Mouse (Mus musculus): Measurements from ENCODE around the gene Qrfpr.
A peak's percentile ranks its signal among the peaks of the same experiment; 100 is the strongest.

The Qrfpr gene

DNA sequence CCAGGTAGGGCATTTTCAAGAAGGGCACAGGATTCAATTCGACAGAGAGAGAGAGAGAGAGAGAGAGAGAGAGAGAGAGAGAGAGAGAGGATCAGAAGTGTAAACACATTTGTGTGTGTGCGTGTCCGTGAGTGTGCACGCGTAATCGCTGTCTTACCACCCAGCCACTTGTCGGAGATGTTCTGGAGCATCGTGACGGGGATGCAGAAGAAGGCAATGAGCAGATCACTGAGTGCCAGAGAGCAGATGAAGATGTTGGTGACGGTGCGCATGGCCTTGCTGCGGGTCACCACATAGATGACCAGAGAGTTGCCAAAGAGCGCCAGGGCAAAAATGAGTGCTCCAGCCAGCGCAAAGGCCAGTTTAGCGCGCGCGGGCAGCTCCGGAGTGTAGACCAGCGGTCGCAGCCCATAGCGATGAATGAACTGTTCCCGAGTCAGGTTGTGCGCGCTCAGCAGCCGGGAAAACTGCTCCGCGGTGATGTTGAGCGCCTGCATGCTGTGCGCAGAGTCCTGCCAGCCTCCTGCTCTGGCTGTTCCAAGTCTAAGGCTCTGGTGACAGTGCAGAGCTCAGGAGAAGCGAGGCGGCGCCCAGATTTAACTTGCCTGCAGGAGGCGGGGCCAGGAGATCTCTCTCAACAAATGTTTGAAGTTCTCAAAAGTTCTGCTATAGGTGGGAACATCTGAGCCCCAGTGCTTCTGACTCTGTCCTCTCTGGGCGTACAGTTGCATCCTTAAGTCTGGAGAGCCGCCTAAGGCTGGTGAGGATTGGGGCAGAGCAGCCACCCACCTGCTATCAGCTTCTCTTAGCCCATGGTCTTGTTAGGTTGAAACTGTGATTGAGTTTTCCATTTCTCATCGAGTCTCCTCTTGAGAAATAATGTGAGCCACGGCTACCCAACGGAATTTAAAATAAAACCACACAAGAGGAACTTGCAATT, at the start of gene Qrfpr:
TSS of gene Qrfpr (minus strand) at position 571 of the 940 bp plus-strand sequence.
- no peak for DNase-seq (ENCODE audit: low spot score)

DNA sequence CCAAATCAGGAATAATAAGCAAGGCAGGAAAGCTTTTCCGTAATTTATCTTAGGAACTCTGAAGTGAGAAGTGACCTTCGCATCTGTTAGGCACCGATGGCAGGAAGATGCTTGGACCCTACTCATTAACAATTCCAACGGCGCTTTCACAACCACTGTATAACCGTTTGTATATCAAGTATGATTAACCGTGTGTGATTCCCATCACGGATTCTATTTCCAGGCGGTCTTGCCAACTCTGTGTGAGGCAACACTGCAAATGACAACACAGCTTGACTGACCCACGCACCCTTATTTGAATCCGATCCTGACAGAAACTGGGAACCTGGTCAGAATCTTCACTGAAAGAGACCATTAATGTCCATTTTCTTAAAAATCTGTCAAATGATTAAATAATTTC, 41.8 kb upstream of the Qrfpr start:
- DNase-seq (ENCODE audit: low spot score): no peak

DNA sequence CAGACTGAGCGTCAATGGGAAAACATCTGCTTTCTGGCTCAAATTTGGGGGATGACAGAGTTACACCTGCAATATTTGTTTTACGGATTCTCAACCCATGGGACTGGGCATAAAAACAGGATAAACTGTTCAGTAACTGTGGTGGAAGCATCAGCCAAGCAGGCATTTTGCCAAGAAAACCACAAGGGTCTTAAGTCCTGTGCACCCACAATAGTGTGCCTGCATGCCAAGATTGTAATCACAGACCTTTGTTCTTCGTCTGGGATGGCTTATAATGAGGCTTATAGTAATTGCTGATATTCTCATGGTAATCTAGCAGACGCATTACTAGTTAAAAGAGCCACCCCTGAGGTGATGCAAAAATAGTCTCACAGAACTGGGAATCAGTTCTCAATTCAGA, 41.2 kb upstream of the Qrfpr start:
- no peak for DNase-seq (ENCODE audit: low spot score)

DNA sequence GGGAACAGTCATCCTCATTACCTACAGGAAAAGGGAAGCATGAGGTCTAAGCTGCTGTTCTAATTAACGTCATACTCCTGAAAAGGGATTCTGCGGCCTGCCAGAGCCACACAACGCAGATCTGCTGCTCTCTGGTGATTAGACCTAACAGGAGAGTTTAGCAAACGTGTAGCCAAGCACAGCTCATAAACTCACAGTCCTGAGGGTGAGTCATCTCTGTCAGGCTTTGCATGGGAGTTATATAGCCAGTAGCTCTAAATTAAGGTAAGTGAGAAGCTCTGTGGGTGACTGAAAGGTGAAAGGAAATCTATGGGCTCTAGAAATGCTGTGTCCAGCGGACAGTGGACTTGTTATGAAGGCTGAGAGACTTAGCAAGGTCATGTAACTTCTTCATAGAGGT, 28.5 kb upstream of the Qrfpr start:
- no peak for DNase-seq (ENCODE audit: low spot score)

DNA sequence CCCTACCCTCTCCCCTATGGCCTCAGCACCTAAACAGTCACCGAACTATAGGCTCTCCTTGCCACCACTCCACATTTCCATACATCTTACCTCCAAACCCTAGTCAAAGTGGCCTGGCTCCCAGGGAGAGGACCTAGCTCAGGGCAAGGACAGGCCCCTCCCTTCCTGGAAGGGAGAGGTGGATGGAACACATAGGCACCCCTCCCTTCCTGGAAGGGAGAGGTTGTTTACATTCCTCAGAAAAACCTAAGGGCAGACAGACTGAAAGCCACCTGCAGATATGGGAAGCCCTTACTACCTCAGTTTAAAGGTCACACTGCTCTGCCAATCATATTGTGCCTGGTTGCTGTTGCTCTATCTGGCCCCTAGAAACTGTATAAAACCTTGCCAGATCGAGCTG, 26.3 kb upstream of the Qrfpr start:
- DNase-seq (ENCODE audit: low spot score): no peak

DNA sequence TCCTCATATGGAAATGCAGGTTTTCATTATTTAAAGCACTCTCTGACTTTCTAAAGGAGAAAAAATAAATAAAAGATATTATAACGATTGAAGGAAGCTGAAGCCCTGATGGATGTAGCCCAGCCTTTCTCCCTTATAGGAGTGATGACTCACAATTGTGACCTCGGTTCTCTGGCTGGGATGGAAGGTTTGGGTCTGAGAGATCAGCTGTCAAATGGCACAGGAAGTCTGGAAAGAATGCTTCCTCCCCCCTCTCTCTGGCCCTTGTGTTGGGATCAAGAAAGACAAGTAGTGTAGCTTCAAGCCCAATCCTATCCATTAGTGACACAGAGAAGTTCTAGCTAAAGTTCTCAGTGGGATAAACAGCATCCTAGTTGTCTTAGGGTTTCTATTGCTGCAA, 7.8 kb upstream of the Qrfpr start:
- DNase-seq (ENCODE audit: low spot score): no peak

DNA sequence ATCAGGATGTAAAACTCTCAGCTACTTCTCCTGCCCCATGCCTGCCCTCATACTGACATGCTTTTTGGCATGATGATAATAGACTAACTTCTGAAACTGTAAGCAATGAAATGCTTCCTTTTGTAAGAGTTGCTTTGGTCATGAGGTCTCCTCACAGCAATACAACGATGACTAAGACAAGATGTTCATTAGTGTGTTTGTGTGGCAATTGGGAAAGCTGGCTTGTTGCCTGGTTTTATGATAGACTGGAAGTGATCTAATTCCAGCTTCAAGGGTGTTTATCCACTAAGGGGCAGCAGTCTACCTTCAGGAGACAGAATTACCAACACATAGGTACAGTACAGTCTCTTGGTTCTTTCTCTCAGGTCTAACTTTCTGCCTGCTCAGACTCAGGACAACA, 5.1 kb upstream of the Qrfpr start:
- DNase-seq (ENCODE audit: low spot score): no peak

DNA sequence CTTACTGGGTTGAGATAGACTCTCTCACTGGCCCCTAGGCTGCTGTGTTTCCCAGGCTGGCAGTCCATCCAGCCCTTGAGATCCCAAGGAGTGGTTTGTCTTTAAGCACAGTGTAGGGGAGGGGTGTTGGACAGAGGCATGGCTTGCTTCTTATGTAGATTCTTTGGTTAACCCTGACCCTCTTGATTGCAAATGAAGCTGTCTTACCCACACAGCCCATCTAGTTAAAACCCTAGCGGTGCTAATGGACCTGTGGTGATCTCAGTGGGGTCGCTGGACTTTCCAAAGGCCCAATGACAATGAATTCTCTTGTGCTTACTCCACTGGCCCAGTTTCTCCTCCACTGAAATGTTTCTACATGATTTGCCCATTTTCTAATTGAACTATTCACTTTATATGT, 1.2 kb upstream of the Qrfpr start:
- no peak for DNase-seq (ENCODE audit: low spot score)

DNA sequence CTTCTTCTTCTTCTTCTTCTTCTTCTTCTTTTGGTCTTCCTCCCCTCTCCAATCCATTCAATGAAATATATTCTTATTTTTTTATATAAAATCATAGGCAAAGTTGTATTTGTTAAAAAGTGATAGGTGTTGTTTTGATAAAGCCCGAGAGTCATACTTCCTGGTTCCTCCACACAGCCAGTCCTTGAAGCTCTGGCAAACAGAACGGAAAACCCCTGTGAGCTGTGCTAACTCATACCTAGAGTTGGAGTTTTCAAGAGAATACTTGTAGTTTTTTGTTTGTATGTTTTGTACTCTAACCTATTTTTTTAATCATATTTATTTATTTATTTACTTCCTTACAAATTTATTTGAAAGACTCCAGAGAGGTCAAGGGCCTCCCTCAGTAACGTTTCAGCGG, 9.4 kb downstream of the Qrfpr start:
- DNase-seq (ENCODE audit: low spot score): no peak

DNA sequence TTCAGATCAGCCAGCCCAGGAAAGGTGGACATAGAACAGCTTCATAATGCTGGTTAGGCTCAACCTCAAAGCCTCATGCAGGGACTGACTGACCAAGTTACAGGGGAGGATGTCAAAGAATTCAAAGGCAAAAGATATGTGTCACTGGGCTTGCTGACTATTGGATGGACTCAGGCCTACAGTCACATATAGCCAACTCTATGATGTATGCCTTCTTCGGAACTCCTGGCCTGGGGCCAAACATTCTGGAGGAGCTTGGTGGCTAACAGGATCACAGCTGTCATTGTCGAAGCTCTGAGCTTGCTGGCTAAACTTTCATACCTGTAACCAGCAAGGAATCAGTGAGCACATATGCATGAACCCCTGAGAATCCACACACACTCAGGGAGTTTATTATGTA, 11.2 kb downstream of the Qrfpr start:
- DNase-seq (ENCODE audit: low spot score): no peak

DNA sequence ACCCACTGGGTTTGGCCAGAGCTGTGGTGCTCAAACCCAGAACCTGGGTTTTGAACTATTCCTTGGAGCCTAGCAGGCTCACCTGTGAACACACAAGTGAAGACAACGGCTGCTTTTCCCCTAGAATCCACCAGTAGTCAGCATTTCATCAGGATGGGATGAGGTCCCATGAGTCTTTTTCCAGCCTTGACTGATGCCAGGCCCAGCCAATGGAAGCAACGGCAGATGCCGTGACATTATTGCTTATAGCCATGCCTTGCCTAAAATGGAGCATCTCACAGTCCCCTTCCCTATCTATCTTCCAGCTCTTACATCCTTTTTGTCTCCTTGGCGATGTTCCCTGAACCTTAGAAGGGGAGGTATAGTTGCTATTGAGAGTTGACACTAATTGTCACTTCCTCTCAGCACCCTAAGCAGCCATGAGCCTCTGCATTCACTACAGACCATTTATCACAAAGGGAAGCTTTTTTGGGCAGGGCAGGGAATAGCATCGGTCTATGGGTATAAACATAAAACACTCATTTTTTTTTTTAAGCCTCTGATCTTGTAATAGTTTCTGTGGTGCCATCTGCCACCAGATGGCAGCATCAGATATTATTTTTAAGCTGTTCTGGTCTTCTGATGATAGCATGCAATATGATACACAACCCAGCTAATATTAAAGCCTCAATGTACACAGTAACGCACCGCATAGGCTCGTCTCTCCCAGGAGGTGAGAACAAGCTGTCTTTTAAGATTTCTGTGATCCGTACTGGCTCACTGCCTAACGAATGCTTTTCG, 12.1 kb downstream of the Qrfpr start:
- no peak for DNase-seq (ENCODE audit: low spot score)

DNA sequence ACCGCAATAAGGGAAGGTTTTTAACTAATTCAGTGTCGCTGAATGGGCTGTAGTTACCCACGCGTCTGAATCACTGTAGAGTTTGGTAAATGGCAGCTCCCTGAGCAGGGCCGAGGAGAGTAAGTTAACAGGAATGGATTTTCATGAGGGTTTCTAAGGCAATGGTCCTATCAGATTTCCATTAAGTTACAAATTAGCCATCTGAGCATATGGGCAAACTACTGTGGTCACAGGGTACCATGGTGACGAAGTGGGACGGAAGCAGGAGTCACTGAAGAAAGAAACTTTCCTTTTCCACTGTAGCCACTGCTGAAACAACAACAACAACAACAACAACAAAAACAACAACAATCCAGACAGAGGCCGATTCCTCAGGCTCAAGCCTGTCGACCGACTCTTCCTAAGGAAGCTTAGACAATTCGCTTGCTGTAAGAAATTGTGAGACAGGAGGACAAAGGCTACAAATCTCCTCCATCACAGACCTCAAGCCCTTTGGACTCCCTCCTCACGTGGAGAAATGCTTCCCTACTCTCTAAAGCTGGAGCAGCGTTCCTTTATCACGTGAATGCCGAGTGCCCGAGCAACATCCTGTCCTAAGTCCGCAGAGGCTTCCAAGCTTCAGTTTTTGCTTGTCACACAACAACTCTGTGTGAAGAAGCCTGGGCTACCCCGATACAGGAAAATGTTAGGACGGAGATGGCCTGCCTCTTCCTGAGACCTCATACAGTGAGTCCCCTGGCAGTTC, 14.4 kb downstream of the Qrfpr start:
- no peak for DNase-seq (ENCODE audit: low spot score)

DNA sequence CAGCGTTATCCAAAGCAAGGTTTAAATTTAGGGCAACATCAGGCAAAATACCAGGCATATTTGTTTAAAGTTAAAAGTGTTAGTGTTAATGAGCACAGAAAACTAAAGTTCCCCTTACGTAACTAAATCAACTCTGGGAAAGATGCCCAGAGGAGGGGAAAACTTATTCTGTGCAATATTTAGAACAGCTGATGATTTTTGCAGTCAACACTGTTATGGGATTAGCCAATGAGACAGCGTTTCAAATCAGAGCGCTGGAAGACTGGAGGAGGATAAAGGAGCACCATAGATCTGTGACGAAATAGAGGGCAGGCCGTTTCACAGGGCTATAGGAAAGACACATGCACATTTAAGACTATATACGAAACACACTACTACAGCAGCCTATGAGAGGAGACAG, 19.2 kb downstream of the Qrfpr start:
- no peak for DNase-seq (ENCODE audit: low spot score)

DNA sequence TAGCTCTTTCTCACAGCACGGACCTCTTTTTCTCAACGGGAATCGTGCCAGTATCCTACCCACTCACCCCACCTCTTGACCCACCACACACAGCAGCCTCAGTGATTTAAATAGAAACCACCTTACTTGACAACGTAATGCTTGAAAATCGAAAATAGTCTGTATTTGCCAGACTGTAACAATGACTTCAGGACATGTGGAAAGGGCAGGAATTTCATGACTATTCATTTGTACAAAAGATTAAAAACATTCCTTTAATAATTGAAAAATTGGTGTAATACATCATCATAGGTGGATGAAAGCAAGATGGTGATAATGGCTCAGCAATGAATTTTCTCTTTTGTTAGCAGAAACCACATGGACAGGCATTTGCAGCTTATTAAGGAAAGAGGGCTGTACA, 21.0 kb downstream of the Qrfpr start:
- DNase-seq (ENCODE audit: low spot score): no peak

DNA sequence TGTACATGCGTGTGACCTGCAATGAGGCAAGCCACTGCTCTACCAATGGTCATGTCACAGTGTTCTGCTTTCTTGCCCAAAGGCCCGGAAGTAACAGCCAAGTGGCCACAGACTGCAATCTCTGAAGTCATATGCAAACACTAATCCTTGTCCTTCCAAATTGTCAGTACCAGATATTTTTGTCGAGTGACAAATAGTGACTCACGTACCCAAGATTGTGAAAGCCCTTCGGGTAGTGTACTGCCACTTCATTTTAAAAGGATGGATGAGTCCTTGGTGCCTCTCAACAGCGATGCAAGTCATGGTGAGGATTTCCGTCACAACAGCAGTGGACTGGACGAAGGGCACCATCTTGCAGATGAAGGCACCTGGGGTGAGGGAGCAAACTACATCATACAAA, 32.9 kb downstream of the Qrfpr start:
- DNase-seq (ENCODE audit: low spot score): no peak

DNA sequence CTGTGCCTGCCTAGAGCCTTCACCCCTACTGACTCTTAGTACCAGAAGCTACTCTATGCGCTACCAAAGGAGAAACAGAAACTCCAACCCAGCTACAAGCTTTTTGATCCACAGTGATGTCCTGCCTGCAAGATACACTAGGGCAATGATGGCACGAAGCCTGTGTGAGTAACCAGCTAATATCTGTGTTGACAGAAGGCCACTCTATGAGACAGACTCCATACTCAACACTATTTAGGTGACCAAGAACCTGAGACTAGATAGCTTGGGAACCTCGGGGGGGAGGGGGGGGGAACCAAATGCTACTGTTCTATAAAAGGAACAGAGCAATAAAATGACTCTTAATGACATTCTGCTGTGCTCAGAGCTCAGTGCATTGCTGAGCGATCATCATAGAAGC, 35.6 kb downstream of the Qrfpr start:
- DNase-seq (ENCODE audit: low spot score): no peak

DNA sequence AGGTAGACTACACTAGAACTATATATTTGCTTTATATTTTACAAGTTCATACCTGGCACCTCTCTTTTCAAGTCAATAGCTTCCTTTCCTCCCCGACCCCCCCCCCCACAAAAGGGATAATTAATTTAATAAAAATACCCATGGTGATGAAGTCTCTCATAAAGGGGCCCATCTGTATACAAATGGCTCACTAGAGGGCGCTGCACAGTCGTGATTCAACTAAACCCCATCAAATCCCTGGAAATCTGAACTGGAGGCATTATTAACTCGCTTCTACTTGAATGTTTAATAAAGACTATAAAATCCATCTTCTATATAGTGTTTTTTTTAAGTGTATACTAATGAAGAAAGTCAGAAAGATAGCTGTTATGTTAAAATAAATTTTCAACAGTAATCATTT, 40.6 kb downstream of the Qrfpr start:
- DNase-seq (ENCODE audit: low spot score): no peak

DNA sequence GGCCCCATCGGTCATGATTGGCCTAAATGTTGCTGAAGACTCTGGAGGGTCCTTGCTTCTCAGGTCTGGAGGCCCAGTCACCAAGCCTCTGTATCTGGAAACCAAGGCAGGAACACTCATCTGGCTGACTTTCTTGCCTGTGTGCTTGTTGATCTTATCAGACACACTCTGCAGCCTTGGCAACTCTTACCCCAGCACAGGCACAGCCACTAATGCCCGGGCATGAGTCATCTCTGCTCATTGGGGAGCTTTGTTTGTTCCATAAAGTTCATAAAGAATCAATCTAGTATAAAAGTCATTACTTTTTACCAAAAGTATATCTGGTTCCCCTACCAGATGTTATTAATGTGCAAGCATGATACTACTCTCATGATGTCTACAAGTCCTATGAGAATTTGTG, 48.4 kb downstream of the Qrfpr start:
- DNase-seq (ENCODE audit: low spot score): no peak

DNA sequence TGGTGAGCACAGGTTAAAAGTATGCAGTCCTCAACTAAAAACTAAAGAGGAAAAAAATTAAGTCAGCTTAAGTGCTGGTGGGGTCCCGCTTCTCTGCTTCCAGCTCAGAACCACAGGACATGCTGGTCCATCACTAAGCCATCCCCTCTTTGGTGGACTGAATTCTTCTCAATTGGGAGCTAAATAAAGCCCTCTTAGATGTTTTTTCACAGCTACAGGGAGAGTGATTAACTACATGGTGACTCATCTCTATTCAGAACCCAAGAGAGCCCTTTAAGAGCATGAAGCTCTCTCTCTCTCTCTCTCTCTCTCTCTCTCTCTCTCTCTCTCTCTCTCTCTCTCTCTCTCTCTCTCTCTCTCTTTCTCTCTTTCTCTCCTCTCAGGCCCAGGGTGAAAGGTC, 50.8 kb downstream of the Qrfpr start:
- no peak for DNase-seq (ENCODE audit: low spot score)

DNA sequence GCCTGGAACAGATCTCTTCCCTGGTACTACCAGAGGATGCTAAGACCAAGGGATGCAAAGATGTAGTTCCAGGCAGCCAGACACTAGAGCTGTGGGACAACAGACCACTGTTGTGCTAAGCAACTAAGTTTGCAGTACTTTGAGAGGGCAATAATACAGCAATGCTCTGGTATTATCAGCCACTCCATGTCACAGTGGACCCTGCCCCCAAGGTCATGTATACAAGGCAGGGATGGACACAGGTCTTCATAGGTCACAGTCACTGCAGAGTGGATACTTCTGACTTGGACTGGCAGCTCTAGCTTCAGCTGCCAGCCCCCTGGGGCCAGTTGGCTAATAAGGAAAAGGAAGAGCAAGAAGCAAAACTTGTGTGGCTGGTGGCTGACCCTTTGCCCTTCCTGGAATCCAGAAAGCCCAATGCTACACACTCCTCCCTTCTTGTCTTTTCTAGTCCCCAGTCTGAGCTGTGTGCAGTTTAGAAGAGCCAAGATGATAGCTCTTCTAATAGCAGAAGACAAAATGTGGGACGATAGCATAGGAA, 51.4 kb downstream of the Qrfpr start:
- no peak for DNase-seq (ENCODE audit: low spot score)

DNA sequence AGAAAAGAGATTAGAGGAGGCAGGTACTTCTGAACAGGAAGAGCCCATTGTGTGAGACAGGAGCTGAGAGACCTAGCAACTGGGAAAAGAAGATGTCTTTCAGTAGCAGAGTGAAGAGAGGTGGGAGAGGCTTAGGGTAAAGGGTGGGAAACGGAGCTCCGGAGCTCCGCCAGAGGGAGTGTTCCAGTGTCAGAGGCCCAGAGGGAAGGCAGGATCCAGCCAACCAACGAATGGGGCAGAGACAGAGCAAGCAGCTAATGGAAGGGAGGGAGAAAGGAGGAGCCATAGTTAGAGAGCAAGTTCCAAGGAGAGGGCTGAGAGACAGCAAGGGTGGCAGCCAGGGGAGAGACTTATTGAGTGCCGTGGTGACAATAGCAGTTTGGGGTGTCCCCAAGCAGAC, 66.8 kb downstream of the Qrfpr start:
- no peak for DNase-seq (ENCODE audit: low spot score)

DNA sequence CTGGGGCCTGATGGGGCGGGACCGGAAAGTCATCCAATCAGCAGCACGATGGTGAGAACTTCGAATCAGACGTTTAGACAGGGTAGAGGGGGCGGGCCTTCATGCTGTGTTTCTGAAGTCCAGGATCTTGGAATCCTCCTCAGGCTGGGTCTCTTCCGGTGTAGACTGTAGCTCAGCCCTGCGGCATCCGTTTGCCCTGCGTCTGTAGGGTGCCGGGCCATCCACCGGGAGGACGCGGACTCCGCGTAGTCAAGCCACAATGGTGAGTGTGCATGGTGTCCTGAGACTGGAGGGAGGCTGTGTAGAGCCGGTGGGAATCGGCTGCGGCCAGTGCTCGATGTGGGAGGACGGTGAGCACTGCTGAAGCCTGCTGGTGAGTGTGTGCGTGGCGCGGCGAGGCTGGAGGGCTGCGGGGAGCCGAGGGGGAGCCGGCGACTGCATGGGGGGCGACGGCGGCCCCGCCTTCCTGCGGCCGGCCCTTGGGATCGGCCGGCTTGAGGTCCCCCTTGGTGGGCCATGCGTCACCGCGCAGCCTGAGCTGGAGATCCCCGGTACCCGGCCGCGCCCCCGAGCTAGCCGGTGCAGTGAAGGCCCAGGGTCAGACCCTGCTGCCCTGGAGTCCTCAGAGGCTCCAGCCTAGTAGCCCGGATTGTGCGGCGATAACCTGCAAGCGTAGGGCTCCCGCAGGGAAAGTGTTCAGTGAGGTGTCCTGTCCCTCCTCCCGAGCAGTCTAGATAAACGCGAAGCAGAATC, 71.0 kb downstream of the Qrfpr start, which contains the start of gene D3Ertd254e:
TSS of gene D3Ertd254e (plus strand) at position 84 of the 753 bp plus-strand sequence.
- DNase-seq (ENCODE audit: low spot score): peak; percentile 84
